8 mouse cellular contexts compared by ENCODE assay signal in genomic region chr2:92058936-92059335, GRCm38 (mm10). TPM values are rescaled to one million over a fixed set of nuclear protein-coding genes. Genes with fewer than 3 reads are reported as not detected.
A peak's percentile ranks its signal among the peaks of the same experiment; 100 is the strongest.
DNase-seq lines count a peak whose midpoint lies in the region; ATAC-seq lines count a peak whose summit lies in the region.

No protein-coding gene starts in this region.

- no peaks in the 10 kb centered on the region for H3K9me3 ChIP-seq in limb, embryonic 11.5 days (ENCODE audit: control insufficient read depth, low read length)
- no peaks in the 10 kb centered on the region for H3K9me3 ChIP-seq in stomach, embryonic 14.5 days (ENCODE audit: control insufficient read depth, low read depth, low read length)

- DNase-seq in cerebellum, adult 9-10 months = peak; percentile 78
- no peak for DNase-seq in cerebellum, adult 11-12 months
- peak; percentile 18 for DNase-seq in ovary, adult 18-20 months (ENCODE audit: low spot score)
- DNase-seq in ovary, postnatal 14 days (ENCODE audit: low spot score) = no peak
- no peak for DNase-seq in limb, embryonic 11.5 days (ENCODE audit: low spot score)
- no peak for DNase-seq in embryo, embryonic 9.5 days (ENCODE audit: extremely low spot score)
- no peak for DNase-seq in MN1 (ENCODE audit: low spot score)

- 4% methylated on average over 11 of the region's 11 CpGs for WGBS in limb, embryonic 11.5 days
- WGBS in stomach, embryonic 14.5 days = 3% methylated on average over 11 of the region's 11 CpGs

- no peak overlapping the region for H3K27ac ChIP-seq in limb, embryonic 11.5 days (replicated peaks; ENCODE audit: low read depth, low read length)
- H3K27ac ChIP-seq in stomach, embryonic 14.5 days (ENCODE audit: low read length) = no peak overlapping the region

- H3K4me2 ChIP-seq in limb, embryonic 11.5 days (ENCODE audit: low read depth, severe bottlenecking) = peak overlapping the region; percentile 99
- H3K4me2 ChIP-seq in stomach, embryonic 14.5 days (replicated peaks; ENCODE audit: low read depth, low read length) = peak overlapping the region; percentile 100

- H3K4me3 ChIP-seq in limb, embryonic 11.5 days (ENCODE audit: low read depth, low read length) = peak overlapping the region; percentile 52
- peak overlapping the region; percentile 60 for H3K4me3 ChIP-seq in stomach, embryonic 14.5 days (ENCODE audit: low read depth, low read length)

- peak overlapping the region; percentile 50; the same call in 1 of the 2 replicates for H3K9ac ChIP-seq in limb, embryonic 11.5 days (ENCODE audit: low read length)
- H3K9ac ChIP-seq in stomach, embryonic 14.5 days (replicated peaks; ENCODE audit: low read depth, low read length) = 0 out of 2 replicates have a peak overlapping the region, but pooled peaks have one; percentile 18

- no peak for ATAC-seq in limb, embryonic 11.5 days (ENCODE audit: insufficient number of reproducible peaks, low FRiP score, low TSS enrichment, low read depth)
- no peak for ATAC-seq in stomach, embryonic 14.5 days (ENCODE audit: insufficient number of reproducible peaks, insufficient read depth, low FRiP score, low read depth)

- H3K36me3 ChIP-seq in limb, embryonic 11.5 days (ENCODE audit: control insufficient read depth, insufficient read depth, low read length) = no peaks in the 10 kb centered on the region
- no peaks in the 10 kb centered on the region for H3K36me3 ChIP-seq in stomach, embryonic 14.5 days (ENCODE audit: control insufficient read depth, insufficient read depth, low read length)

- peaks cover 16% of the 10 kb centered on the region for H3K27me3 ChIP-seq in limb, embryonic 11.5 days (ENCODE audit: control insufficient read depth, insufficient read depth, low read length)
- H3K27me3 ChIP-seq in stomach, embryonic 14.5 days (ENCODE audit: control insufficient read depth, insufficient read depth, low read length) = peaks cover 7% of the 10 kb centered on the region; the same call in 1 of the 2 replicates

- peaks cover 13% of the 10 kb centered on the region for H3K4me1 ChIP-seq in limb, embryonic 11.5 days (ENCODE audit: control insufficient read depth, insufficient read depth, low read length)
- peaks cover 18% of the 10 kb centered on the region; the same call in 1 of the 2 replicates for H3K4me1 ChIP-seq in stomach, embryonic 14.5 days (ENCODE audit: control insufficient read depth, insufficient read depth, low read length)

RNA-seq across cellular contexts. Expression of gene Phf21a, which starts 34.0 kb away (rescaled TPM):
- polyA plus RNA-seq in limb, embryonic 11.5 days (2014; fragmentation: Nextera tagmentation; extraction: Ambion mirVana) = 38.3 and 38.7 TPM in 2 replicates
- 35.8 and 42.6 TPM in 2 replicates for polyA plus RNA-seq in stomach, embryonic 14.5 days (2014; fragmentation: Nextera tagmentation; extraction: Ambion mirVana)

RNA-seq across cellular contexts. Expression of gene Creb3l1, which starts 34.6 kb away (rescaled TPM):
- polyA plus RNA-seq in limb, embryonic 11.5 days (2014; fragmentation: Nextera tagmentation; extraction: Ambion mirVana) = 0.85 and 1.3 TPM in 2 replicates
- polyA plus RNA-seq in stomach, embryonic 14.5 days (2014; fragmentation: Nextera tagmentation; extraction: Ambion mirVana) = 33.2 and 35.2 TPM in 2 replicates

Comparison
In these comparisons a context has a peak if more than half of its experiments do, and no peak if none do; other contexts are left out.
1. DNase-seq: peak in cerebellum, adult 9-10 months (single experiment) and ovary, adult 18-20 months (single experiment); none in cerebellum, adult 11-12 months (single experiment), ovary, postnatal 14 days (single experiment), limb, embryonic 11.5 days (single experiment), embryo, embryonic 9.5 days (single experiment) and MN1 (single experiment).
2. RNA of gene Creb3l1, which starts 34.6 kb away (polyA plus RNA-seq): 33.2 to 35.2 TPM in stomach, embryonic 14.5 days; 0.85 to 1.3 TPM in limb, embryonic 11.5 days; every median in the first group is over 10 times any median in the second.